Mouse (Mus musculus) midbrain, embryonic 13.5 days (tissue): ENCODE results near the gene St8sia6. TPM values are rescaled to one million over a fixed set of nuclear protein-coding genes. Genes with fewer than 3 reads are reported as not detected.

ENCODE experiments used
- polyA plus RNA-seq: library from polyadenylated mRNA; unstranded; fragments of >200 nt; fragmentation: Nextera tagmentation; extraction: Ambion mirVana; gene quantifications from 2 replicates; pipeline ENCODE4 v1.2.1, GENCODE M21; 2015

Gene St8sia6
- polyA plus RNA-seq, 1 experiment from 2014 or later: 0.36 TPM

Other genes starting within 250 kb of the St8sia6 start
- 7.1 and 8.0 TPM in 2 replicates for gene Trdmt1, start 249.4 kb downstream of the St8sia6 start, polyA plus RNA-seq
- 773 and 781 TPM in 2 replicates for gene Vim, start 220.1 kb downstream of the St8sia6 start, polyA plus RNA-seq